Mouse (Mus musculus) cerebellum, adult 2 months (tissue): ENCODE results near the gene Cttnbp2nl.

Experiments used
- CTCF ChIP-seq: fragments of 200-500 bp; IDR thresholded peaks from 2 replicates; pipeline ENCODE4 v1.5.1; 2011; ENCODE audit warnings: low read depth, mild to moderate bottlenecking, control low read depth, low read length, moderate library complexity, borderline replicate concordance; ENCODE audit not compliant: insufficient read depth
- POLR2A ChIP-seq: fragments of 200-500 bp; IDR thresholded peaks from 2 replicates; pipeline ENCODE4 v1.6.1; 2011; ENCODE audit warnings: low read length, control low read depth, borderline replicate concordance; ENCODE audit not compliant: insufficient read depth

DNA sequence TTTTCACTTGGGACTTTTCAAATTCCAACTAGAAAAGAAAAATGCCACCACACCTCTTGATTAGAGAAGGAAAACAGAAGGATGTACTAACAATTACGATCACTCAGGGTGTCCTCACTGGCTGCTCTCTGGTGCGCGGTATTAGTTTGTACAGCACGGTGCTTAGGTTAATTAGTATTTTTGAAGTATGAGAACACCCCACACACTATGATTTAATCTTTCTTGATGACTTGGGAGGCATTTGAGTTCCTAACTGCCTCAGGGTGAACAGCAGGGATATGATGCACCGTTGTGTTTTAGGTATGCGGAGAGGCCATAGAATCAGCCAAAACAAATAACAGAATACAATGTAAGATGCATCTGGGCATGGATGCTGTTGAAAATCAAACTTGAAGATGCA, 46.8 kb downstream of the Cttnbp2nl start:
- TF ChIP-seq CTCF: no peak
- TF ChIP-seq POLR2A: no peak
